Mouse (Mus musculus) CD8-positive naive resting alpha-beta T cell, adult 2 months (primary cell): ENCODE measurements around the gene 5330417C22Rik.

Experiments
- DNase-seq, 2 experiments: peaks; one replicate each; pipeline ENCODE4 v3.0.0; 2022; ENCODE audit warnings: low read depth in 2 of 2, low spot score in 2 of 2

The 5330417C22Rik gene

GRCm38 (mm10) chr3:108467760-108468159, 68.6 kb downstream of the 5330417C22Rik start:
- DNase-seq, result no peak

- DNase-seq, result peak; percentile 39 to 53
Measured at GRCm38 (mm10) chr3:108466425-108466824, 69.9 kb downstream of the 5330417C22Rik start.

GRCm38 (mm10) chr3:108458866-108459265, 77.5 kb downstream of the 5330417C22Rik start:
- DNase-seq, result peak; percentile 44 to 57

- DNase-seq, result no peak
Measured at GRCm38 (mm10) chr3:108458380-108458779, 78.0 kb downstream of the 5330417C22Rik start.

GRCm38 (mm10) chr3:108454172-108454571, 82.2 kb downstream of the 5330417C22Rik start:
- no peak for DNase-seq

GRCm38 (mm10) chr3:108451969-108452368, 84.4 kb downstream of the 5330417C22Rik start:
- no peak for DNase-seq

GRCm38 (mm10) chr3:108445366-108445705, 91.0 kb downstream of the 5330417C22Rik start:
- DNase-seq, result no peak

GRCm38 (mm10) chr3:108444698-108445365, 91.5 kb downstream of the 5330417C22Rik start, which contains the start of gene Sars:
Sars (minus strand) TSS chr3:108445209.
- DNase-seq, result peak; percentile 72 to 77

- peak; percentile 25 to 38 for DNase-seq
Measured at GRCm38 (mm10) chr3:108444029-108444428, 92.3 kb downstream of the 5330417C22Rik start.

GRCm38 (mm10) chr3:108436380-108436714, 100.0 kb downstream of the 5330417C22Rik start:
- DNase-seq, result no peak

- no peak for DNase-seq
Measured at GRCm38 (mm10) chr3:108435701-108436379, 100.5 kb downstream of the 5330417C22Rik start.

GRCm38 (mm10) chr3:108433881-108434495, 102.3 kb downstream of the 5330417C22Rik start:
- no peak for DNase-seq

- no peak for DNase-seq
Measured at GRCm38 (mm10) chr3:108433188-108433880, 103.0 kb downstream of the 5330417C22Rik start.

- DNase-seq, result no peak
Measured at GRCm38 (mm10) chr3:108432542-108433187, 103.7 kb downstream of the 5330417C22Rik start.

- DNase-seq, result no peak
Measured at GRCm38 (mm10) chr3:108425624-108426018, 110.7 kb downstream of the 5330417C22Rik start.

GRCm38 (mm10) chr3:108424944-108425623, 111.3 kb downstream of the 5330417C22Rik start:
- DNase-seq, result no peak

- DNase-seq, result peak; percentile 12 to 22
Measured at GRCm38 (mm10) chr3:108423844-108424801, 112.2 kb downstream of the 5330417C22Rik start.

- no peak for DNase-seq
Measured at GRCm38 (mm10) chr3:108423006-108423405, 113.3 kb downstream of the 5330417C22Rik start.

- peak; percentile 47 to 60 for DNase-seq
Measured at GRCm38 (mm10) chr3:108415831-108416223, 120.5 kb downstream of the 5330417C22Rik start.
